Mouse (Mus musculus) MEL-GATA-1-ER (cell line): ENCODE data around the gene Rmnd5b.
"Not testable (repeated sequence)": the region's sequence is repeated elsewhere in the genome, so short reads cannot be mapped to it uniquely, and the experiment has no call there.

Experiments
- DNase-seq: peaks from one replicate; pipeline ENCODE4 v3.0.0-alpha.2; 2012; ENCODE audit warnings: low read depth; ENCODE audit errors: extremely low read depth

The Rmnd5b gene

GRCm38 (mm10) chr11:51649111-51649888 is 13.6 kb upstream of the Rmnd5b start:
- no peak for DNase-seq

- no peak for DNase-seq
Measured at GRCm38 (mm10) chr11:51648566-51648965, 12.9 kb upstream of the Rmnd5b start.

GRCm38 (mm10) chr11:51646751-51647667 is 11.3 kb upstream of the Rmnd5b start:
- no peak for DNase-seq

GRCm38 (mm10) chr11:51646245-51646644 is 10.5 kb upstream of the Rmnd5b start:
- no peak for DNase-seq

GRCm38 (mm10) chr11:51645293-51645692 is 9.6 kb upstream of the Rmnd5b start:
- DNase-seq, result no peak

GRCm38 (mm10) chr11:51644217-51644616 is 8.5 kb upstream of the Rmnd5b start:
- no peak for DNase-seq

GRCm38 (mm10) chr11:51643761-51644160 is 8.1 kb upstream of the Rmnd5b start:
- no peak for DNase-seq

GRCm38 (mm10) chr11:51643202-51643601 is 7.5 kb upstream of the Rmnd5b start:
- no peak for DNase-seq

GRCm38 (mm10) chr11:51640748-51641147 is 5.1 kb upstream of the Rmnd5b start:
- DNase-seq, result no peak

GRCm38 (mm10) chr11:51638497-51638896 is 2.8 kb upstream of the Rmnd5b start:
- DNase-seq, result no peak

GRCm38 (mm10) chr11:51637971-51638414 is 2.3 kb upstream of the Rmnd5b start:
- DNase-seq, result peak; percentile 93

GRCm38 (mm10) chr11:51636323-51636684 is 608 bp upstream of the Rmnd5b start:
- peak; percentile 76 for DNase-seq

GRCm38 (mm10) chr11:51635127-51635524 is 570 bp downstream of the Rmnd5b start:
- no peak for DNase-seq

GRCm38 (mm10) chr11:51633721-51634120 is 2.0 kb downstream of the Rmnd5b start:
- no peak for DNase-seq

- not testable (repeated sequence) for DNase-seq
Measured at GRCm38 (mm10) chr11:51633200-51633599, 2.5 kb downstream of the Rmnd5b start.

GRCm38 (mm10) chr11:51632130-51632753 is 3.5 kb downstream of the Rmnd5b start:
- DNase-seq, result no peak

- no peak for DNase-seq
Measured at GRCm38 (mm10) chr11:51629651-51630314, 5.9 kb downstream of the Rmnd5b start.

GRCm38 (mm10) chr11:51627907-51628306 is 7.8 kb downstream of the Rmnd5b start:
- DNase-seq, result no peak

GRCm38 (mm10) chr11:51627425-51627824 is 8.3 kb downstream of the Rmnd5b start:
- DNase-seq, result no peak

- DNase-seq, result peak; percentile 88
Measured at GRCm38 (mm10) chr11:51625187-51625820, 10.4 kb downstream of the Rmnd5b start.

GRCm38 (mm10) chr11:51622971-51623491 is 12.7 kb downstream of the Rmnd5b start:
- no peak for DNase-seq
